Mouse (Mus musculus) right cerebral cortex, postnatal 14 days (tissue): Measurements from ENCODE around the gene Mllt6.

ENCODE experiments used
- DNase-seq: peaks from one replicate; pipeline ENCODE4 v3.0.0; 2022

The Mllt6 gene

DNA sequence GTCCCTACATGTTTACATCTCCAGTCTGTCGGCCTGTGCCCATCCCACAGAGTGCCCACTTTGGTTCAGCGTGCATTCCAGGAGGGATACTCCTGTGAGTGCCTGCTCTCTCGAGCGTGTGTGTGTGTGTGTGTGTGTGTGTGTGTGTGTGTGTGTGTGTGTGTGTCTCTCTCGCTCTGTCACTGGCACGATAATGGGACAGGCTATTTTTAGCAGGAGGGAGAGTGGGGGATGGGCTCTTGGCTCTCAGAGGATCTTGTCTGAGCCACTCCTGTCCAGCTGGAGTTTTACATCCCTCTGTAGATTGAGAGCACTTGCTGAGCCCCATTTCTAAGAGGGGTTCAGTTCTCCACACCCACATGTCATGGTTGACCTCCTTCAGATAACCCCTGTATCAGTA, 6.6 kb downstream of the Mllt6 start:
- peak; percentile 71 for DNase-seq

DNA sequence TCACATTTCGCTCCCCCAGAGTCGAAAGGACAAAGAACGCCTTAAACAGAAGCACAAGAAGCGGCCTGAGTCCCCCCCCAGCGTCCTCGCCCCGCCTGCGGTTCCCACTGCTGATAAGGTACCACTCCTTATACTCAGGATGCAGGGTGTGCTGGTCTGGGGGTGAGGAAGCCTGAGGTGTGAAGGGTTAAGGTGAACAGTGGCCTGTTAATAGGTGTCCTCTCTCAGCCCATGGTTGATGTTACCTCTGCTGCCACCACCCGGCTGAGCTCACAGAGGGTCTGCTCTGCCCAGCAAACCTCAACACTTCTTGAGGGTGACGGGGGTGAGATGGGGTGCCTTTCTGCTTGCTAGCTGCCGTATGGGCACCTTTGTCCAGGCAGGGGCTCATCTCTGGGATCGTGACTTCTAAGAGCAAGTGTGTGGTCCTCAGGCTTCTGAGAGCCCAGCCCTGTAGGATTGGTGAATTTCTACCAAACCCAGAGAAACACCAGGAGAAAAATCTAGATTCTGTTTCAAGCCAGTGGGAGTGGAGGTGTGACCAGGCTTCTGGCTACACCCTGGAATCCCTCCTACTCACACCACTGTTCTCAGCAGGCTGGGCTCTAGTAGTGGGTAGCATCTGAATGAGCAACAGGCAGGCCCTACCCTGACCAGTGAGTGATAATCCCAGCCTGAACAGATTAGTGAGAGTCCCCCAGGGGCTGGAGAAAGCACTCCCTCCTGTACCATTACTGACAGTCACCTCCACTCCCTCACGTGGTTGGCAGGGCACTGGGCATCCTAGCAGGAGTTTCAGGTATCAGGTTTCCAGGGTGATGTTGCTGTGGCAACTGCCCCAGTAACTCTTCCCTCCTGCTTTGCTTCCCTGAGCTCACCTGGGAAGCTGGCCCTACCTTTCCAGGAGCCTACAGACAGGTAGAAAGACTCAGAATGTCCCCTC, 7.3 kb downstream of the Mllt6 start:
- DNase-seq, result no peak

DNA sequence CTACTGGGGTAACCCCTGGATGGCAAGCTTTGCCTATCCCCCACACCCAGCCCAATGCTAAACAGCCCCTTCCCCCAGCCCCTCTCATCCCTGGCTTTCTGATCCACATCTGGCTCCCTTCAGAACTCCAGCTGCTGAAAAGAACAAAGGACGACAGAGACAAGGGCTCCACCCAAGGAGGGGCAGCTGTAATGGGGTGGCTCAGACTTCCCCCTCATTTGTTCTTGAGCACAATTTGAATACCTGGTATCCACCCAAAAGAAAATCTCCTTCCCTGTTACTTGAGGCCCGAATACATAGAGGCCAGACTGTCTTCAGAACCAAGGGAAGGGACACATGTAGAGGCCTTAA, 7.9 kb downstream of the Mllt6 start:
- no peak for DNase-seq

DNA sequence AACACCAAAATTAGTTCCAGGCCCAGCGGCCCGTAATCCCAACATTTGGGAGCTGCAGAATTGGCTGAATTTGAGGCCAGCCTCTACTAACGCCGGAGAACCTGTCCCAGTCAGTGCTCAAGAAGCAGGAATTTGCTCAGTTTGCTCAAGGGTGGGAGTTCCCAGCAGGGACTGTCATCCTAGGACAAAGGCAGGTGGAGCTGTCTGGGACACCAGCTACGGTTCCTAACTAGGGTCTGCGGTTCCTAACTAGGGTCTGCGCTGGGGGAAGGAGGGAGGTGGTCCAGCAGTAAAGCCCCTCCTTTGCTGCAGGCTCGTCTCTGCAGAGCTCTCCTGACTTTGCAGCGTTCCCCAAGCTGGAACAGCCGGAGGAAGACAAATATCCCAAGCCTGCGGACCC, 9.9 kb downstream of the Mllt6 start:
- no peak for DNase-seq

DNA sequence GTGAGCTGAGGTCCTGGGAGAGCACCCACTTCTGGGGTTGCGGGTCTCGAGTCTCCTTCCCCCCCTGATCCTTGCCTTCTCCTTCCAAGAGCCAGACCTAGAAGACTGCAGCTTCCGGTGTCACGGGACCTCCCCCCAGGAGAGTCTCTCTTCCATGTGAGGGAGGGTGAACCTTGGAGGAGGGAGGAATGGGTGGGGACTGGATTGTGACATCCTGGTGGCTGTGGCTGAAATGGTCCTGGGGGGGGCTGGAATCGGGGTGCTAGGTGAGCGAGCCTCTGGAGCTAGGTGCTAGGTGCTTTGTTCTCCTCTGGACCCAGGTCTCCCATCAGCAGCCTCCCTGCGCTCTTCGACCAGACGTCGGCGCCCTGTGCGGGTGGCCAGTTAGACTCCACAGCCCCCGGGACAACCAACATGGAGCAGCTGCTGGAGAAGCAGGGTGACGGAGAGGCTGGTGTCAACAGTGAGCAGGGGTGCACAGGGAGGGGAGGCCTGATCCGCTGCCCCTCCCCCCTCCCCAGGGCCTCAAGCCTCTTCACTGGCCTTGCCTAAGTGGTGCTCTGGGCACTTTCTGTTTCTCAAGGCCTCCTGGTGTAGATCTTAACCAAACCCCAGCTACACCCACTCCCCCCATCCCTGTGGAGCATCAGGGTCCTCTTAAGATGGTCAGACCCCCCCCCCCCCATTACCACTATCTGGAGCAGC, 13.0 kb downstream of the Mllt6 start:
- DNase-seq, result no peak

DNA sequence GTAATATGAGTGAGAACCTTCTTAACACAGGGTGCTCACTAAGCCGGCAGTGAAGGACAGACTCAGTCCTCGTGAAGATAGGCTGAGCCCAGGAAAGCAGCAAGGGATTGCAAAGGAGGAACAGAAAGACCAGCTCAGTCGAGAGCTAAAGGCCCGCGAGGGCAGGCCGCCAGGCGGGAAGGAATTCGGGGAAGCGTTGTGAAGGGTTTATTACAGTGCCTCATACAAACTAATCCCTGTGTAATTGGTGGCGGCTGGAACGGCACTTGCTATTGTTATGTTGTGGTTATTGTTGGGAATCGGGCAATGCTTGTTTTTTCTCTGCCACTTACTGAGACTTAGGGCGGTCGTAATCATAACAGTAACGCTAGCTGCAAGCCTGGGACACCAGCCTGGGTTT, 14.2 kb downstream of the Mllt6 start:
- DNase-seq, result no peak

DNA sequence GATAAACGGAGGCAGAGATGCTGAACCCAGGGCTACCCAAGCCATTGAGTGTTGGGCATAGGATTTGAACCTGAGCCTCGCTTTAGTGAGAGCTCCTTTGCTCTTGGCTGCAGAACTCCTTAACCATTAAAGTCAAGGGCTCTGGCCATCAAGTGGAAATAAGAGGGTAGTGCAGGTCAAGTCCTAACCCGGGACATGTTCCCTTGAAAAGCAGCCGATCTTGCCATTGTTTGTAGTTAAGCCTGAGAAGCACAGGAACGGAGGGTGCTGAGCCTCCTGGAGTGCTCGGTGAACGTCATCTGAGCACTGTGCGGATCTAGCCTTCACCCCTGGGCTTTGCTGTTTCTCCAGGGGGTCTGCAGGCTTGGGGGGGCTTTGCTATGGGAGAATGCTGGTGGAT, 14.6 kb downstream of the Mllt6 start:
- no peak for DNase-seq

DNA sequence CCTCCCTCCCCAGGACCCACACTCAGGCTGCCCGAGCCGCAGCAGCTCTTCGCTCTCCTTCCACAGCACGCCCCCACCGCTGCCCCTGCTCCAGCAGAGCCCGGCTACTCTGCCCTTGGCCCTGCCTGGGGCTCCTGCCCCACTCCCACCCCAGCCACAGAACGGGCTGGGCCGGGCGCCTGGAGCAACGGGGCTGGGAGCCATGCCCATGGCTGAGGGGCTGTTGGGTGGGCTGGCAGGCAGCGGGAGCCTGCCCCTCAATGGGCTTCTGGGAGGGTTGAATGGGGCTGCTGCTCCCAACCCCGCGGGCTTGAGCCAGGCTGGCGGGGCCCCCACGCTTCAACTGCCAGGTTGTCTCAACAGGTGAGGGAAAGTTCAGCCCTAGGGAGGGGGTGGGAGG, 15.1 kb downstream of the Mllt6 start:
- no peak for DNase-seq

DNA sequence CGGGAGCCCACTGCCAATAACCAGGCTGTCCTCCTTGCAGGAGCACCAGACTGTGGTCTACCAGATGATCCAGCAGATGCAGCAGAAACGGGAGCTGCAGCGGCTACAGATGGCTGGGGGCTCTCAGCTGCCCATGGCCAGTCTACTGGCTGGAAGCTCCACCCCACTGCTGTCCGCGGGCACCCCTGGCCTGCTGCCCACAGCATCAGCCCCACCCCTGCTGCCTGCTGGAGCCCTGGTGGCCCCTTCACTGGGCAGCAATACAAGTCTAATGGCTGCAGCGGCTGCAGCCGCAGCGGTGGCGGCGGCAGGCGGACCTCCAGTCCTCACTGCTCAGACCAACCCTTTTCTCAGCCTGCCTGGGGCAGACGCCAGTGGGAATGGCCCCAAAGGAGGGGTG, 17.2 kb downstream of the Mllt6 start:
- no peak for DNase-seq

DNA sequence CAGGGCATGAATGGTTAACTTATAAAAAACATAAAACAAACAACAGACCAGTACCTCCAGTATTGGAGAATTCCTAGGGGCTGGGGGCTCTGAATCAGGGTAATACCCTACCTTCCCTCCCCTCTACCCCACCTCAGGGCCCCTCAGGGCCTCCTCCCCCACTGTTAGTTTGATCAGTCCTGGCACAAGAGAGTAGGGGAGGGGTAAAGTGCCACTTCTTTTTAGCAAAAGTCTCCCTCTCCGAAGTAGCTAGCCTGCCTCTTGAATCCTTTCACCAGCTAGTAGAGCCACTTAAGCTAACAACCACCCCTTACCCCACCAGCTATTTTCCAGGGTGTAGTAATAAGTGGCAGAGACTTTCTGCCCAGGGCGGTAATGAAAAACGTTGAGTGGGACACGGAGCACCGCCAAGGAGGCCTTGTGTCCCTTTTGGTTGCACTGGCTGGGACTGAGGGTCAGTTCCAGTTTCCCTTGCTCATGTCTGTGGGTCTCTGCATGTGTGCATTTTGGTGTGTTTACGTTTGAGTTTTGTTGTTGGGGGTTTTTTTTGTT, 19.4 kb downstream of the Mllt6 start:
- DNase-seq, result no peak

DNA sequence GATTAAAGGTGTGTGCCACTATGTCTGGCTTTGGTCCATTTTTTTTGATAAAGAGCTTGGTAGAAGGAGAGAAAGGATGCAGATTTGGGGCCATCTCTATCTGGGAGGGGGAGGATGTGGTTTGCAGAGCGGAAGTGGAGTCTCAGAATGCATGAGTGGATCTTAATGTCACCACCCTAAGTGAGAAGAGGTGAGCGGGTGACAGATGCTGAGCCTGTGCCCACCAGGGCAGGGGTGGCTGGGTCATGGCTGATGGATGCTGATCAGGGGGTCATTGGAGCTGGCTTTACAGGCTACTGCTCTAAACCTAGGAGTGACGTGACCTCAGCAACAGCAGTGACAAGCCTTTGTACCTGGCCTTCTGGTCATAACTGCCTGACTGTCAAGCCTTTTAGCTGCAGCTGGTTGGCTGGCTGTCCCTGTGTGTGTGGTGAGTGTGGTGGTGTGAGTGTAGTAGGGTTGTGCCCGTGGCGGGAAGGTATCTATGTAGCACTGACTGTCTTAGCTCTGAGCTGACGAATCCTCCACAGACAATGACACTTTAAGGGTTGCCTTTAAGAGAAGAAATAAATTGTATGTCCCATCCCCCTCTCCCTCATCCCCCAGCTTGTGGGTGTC, 21.0 kb downstream of the Mllt6 start:
- no peak for DNase-seq

DNA sequence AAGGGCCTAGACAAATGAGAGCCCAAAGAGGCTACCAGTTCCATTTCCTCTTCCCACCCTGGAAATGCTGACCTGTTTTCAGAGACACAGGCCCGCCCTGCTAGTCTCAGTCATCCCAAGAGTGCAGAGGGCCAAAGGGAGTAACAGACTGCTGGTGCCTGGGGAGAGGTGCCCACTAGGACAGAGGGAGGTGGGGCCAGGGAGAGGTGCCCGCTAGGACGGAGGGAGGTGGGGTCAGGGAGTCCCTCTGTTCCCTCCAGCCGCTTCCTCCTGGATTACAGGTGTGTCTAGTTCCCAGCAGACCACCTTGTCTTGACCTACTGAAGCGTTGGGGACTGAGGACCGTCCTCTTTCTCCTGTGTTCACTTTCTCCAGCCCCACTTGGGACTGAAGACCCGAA, 21.6 kb downstream of the Mllt6 start:
- no peak for DNase-seq

DNA sequence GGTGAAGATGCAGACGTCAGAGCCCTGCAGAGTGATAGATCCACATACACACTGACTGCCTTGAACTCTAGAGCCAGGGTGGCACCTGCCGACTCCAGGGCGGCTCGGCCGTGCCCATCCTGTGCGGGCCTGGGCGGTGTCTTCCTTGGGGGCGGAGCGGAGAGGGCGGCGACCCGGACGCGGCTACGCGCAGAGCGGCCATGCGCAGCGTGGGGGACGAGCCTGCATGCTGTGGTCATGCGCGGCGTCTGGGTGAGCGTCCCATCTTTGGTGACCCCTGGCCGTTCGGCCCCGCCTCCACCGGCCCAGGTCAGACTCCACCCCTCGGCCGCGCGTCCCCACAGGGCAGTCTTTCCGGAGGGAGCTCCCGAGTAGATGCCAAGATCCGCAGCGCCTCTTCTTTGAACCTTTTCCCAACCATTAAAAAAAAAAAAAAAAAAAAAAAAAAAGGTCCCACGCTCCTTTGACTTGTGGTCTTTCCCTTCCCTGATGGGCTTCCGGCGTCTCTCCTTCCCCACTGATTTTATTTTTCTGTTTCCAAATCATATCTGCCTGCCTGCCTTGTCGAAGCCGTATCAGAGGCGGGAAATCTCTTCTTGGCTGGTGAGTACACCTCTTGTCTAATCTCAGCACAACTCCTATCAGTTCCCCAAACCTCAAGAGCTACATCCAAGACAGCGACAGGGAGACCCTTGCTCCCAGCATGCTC, 22.6 kb downstream of the Mllt6 start, which contains the start of gene Cisd3:
TSS of gene Cisd3 (plus strand) at position 214 of the 709 bp plus-strand sequence.
- DNase-seq, result peak; percentile 81

DNA sequence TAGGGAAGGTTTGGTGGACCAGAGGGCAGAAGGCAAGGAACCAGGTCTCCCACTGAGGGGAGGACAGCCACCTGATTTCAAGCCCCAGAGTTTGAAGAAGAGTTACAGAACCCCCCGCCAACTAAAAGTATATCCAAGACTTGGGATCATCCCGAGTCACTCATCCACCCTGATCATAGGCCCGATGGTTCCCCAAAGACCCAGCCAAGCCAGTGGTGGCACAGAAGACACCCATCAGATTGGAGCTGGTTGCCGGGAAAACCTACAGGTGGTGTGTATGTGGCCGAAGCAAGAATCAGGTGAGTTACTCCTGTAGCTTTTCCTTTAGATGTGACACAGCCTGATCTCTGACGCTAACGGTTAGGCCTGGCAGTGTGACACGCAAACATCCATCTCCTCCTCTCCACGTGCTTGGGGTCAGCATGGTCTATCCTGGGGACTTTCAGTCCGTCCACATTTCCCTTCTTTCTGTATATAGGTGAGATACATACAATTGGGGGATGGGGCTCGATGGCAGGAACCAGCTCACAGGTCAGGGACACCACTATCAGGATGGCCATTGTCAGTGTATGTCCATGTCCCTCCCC, 23.2 kb downstream of the Mllt6 start:
- DNase-seq, result no peak

DNA sequence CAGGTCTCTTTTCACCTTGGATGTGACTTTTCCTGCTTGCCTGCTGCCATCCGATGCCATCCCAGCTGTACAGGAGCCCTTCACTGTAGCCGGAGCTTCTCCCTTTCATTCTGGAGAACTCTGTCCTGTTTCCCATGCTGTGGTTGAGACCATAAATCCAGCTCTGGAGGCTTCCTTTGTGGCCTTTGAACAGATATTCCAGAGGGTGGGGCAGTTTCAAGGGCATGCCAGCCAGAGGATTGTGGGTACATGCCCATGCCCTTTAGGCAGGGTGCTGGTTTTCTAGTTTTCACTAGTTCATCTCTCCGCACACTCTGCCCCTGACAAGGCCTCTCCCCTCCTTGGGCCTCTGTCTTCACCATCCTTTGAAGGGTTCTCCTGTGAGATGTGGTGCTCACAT, 23.8 kb downstream of the Mllt6 start:
- DNase-seq, result no peak

DNA sequence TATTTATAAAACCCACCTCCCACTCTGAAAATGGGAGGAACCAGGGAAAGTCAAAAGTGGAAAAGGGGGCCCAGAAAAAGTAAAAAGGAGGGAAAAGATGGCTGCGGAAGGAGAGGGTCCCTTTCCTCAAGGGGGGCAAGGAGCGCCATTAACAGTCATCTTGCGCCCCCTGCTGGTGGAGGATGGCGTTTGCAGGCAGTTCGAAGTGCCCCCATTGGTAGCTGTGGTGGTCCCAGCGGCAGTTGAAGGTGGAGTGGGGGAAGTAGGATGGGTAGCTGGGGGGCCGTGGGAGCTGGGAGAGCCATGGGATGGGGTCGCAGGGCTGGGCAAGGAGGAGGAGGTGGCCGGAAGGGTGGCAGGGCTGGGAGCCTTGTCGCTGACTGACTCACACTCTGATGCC, 26.6 kb downstream of the Mllt6 start:
- DNase-seq, result peak; percentile 69

DNA sequence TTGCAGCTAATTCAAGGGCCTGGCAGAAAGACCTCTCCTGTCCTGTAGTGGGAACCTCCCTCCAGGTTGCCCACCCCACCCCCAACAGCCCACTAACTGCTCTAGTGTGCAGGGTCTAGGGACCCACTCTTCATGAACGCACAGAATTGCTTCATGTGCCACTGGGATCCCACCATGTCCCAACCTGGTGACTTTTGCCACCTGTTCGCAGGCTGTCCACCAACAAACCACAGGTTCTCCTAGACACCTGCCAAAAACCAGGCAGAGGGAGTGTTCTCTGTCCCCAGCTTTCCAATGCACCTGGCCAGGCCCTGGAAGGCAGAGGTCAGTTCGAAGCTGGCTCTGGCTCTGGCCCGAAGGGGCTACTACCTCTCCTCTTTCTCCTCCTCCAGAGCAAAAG, 31.2 kb downstream of the Mllt6 start:
- DNase-seq, result no peak

DNA sequence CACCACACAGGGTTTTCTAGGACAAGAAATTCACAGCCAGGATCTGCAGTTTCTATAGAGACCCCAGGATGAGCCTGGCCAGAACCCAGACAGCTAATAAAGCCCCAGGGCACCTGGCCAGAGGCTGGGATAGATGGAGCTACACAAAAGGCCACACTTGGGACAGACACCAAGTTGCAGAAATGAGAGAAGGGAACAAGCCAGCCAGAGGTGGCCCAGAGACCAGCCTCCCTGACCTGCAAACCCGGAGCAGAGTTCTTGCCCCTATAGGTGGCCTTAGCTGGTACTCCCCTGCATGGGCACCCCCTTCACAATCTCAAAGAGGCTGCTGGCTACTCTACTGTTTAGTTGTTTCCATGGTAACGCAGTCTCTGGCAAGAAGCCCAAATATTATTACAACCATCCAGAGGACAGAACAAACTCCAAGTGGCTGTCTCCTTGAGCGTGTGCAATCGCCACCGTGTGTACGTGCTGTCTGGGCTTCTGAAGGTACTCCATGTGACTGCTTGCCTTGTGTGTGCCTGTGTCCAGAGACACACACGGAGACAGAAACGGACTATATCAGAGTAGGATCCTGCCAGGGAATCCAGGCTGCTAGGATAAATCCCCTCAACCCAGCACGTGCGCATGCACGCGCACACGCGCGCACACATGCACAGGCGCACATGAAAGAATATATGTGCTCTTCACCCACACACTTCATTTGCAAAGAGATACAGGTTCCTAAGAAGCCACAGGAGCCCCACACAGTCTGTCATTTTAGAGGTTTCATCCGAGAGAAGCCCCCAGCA, 31.9 kb downstream of the Mllt6 start:
- peak; percentile 53 for DNase-seq

DNA sequence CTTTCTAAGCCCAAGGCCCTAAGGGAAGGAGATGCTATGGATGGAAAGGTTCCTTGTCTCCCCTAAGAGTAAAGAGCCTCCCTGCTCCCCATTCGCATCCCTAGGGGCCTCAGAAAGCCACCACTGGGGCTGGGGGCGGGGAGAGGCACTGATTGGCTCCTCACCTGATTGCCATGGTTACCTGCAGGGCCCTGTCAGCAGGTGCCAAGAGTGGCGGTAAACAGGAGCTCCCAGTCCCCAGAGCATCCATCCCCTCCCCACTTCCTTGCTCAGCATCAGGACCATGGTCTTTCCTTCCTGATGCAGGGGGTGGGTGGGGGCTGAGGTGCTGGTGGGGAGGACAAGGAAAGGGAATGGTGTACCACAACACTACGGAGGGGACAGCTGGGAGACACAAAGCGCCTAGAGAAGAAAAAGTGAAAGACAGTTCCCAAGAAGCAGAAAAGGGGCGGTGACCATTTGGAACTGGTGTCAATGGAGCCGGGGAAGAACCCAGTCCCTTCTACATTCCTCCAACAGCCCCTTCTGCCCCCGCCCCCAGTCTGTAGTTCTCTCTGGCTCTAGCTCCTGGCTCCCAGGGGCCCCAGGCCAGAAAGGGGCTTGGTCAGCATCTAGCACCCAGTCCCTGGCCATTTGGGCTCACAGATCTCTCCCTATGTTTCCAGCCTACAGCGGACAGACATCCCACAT, 32.6 kb downstream of the Mllt6 start:
- DNase-seq, result peak; percentile 55

DNA sequence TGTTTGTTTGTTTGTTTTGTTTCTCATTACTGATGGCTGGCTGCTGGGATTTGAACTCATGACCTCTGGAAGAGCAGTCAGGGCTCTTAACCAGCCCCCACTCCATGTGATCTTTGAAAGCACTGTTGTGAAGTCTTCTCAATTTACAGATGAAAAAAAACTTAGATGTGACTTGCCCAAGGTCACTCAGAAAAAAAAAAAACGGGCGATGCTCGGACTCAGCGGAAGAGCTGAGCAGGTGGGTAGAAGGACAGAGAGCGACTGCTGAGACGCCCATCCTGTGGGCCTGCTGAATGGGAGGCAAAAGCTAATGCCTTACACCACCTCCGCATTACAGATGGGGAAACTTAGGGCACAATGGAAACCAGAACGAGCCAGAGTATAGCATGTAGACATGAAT, 33.5 kb downstream of the Mllt6 start:
- DNase-seq, result no peak
